Mouse (Mus musculus) liver, postnatal 0 days (tissue): ENCODE measurements around the gene Wdr19.

Source experiments
- CTCF ChIP-seq: sonication (generic); IDR thresholded peaks from 2 replicates; pipeline ENCODE4 v1.5.1; 2016; ENCODE audit warnings: antibody characterized with exemption, low read depth
- EP300 ChIP-seq: IDR thresholded peaks from 2 replicates; pipeline ENCODE4 v1.6.1; 2016; ENCODE audit warnings: antibody characterized with exemption, low read depth, mild to moderate bottlenecking

GRCm38 (mm10) chr5:65181794-65182169, 17.7 kb upstream of the Wdr19 start:
- TF ChIP-seq CTCF (no peak), EP300 (no peak)
